Mouse (Mus musculus) heart, adult 11 months (tissue): ENCODE results near the gene Proz.
A peak's percentile ranks its signal among the peaks of the same experiment; 100 is the strongest.
"Not testable (repeated sequence)": the region's sequence is repeated elsewhere in the genome, so short reads cannot be mapped to it uniquely, and the experiment has no call there.

Experiments
- DNase-seq: peaks from one replicate; pipeline ENCODE4 v3.0.0; 2022

The Proz gene

GRCm38 (mm10) chr8:13060441-13061150 lies at the start of gene Proz:
Gene Proz (plus strand): TSS chr8:13060914.
- DNase-seq: no peak

DNA sequence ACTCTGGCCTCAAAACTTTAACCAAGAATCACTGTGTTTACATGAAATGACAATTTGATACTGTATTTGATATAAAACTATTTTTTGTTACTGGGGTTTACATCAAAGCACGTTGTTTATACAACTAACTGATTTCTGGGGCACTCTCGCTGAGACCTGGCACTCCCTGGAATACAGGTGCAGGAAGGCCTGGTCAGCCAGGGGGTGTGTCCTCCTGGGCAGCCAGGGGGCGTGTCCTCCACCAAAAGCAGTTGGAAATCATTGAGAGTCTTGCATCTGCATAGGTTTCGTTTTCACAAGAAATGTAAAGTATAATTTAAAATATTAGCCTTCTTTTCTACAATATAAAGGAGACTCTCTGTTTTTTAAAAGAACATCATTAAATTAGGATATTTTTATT lies 41.2 kb upstream of the Proz start:
- no peak for DNase-seq

GRCm38 (mm10) chr8:13021830-13022229 lies 38.9 kb upstream of the Proz start:
- no peak for DNase-seq

DNA sequence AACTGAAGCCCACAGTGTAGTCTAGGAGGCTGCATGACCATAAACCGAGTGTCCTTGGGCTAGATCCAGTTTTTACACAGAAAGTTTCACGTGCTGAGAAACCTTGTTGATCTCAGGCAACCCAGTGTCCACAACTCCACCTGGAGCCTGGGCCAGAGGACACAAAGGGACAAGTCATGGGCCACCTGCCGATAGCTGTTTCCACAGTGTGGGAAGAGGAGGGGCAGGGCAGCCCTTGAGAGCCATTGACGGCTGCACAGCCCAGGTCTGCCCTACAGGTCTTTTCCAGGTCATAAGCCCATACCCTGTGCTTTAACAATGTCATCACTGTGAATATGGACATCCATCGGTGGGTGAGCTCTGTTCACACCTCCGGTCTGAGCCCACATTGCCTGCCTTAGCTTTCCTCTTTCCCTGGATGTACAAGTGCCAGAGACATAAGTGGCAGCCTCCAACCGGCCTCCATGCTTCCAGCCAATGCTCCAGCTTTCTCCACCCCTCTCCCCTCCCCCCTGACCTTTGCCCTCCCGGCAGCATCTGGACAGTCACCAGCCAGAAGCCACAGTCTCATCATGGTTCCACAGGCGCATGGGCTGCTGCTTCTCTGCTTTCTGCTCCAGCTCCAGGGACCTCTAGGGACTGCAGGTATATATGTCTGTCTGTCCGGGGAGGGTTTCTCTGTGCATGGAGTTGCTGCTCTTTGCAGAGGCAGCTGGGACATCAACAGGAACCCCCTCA lies 35.1 kb upstream of the Proz start, which contains the start of gene F7:
TSS of gene F7 (plus strand) at position 548 of the 738 bp plus-strand sequence.
- DNase-seq: no peak

DNA sequence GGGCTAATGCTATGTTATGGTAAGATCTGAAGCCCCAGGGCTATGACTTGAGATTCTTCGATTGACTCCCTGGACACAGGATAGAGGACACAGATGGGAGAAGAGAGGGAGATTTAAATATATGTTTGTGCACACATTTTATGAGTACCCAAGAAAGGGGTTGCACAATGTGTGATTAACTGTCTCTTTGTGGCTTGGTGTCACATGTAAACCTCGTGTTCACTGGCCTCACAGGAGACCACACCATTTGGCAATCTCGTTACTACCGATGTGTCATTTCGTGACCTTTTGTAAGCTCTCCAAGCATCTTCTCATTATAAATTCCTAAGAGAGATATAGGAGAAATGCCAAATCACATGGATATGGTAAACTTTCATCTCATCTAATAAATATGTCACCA lies 33.1 kb upstream of the Proz start:
- no peak for DNase-seq

DNA sequence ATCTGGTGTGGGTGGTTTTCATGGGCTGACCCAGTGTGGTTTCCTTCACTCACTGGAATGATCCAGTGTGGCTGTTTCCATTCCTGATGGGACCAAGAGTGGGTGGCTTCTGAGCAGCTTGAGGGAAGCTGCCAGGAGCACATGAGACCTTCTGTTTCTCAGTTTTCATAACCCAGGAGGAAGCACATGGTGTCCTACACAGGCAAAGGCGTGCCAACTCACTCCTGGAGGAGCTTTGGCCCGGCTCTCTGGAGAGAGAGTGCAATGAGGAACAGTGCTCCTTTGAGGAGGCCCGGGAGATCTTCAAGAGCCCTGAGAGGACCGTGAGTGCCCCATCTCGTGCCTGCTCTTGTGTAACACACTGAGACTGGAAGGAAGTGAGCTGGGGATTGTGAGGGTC lies 32.2 kb upstream of the Proz start:
- no peak for DNase-seq

GRCm38 (mm10) chr8:13036346-13036812 lies 24.3 kb upstream of the Proz start:
- no peak for DNase-seq

DNA sequence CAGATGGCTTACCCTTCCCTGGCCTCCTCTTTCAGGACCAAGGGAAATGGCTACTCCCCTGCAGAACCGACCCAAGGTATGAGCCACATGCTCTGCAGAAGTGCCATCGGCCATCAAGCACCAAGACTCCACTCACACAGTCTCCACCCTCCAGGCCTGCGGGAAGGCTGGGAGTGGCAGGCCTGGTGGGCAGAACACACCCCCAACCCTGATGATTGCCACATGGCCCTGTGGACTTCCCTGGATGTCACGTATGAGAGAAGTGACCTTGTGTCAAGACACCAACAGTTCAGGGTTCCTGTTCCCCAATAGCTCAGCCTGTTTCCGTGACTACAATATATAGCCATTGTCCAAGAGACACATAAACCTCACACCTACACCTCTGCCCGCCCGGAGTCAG lies 23.7 kb upstream of the Proz start, which contains the start of gene F10:
TSS of gene F10 (plus strand) at position 294 of the 400 bp plus-strand sequence.
- no peak for DNase-seq

DNA sequence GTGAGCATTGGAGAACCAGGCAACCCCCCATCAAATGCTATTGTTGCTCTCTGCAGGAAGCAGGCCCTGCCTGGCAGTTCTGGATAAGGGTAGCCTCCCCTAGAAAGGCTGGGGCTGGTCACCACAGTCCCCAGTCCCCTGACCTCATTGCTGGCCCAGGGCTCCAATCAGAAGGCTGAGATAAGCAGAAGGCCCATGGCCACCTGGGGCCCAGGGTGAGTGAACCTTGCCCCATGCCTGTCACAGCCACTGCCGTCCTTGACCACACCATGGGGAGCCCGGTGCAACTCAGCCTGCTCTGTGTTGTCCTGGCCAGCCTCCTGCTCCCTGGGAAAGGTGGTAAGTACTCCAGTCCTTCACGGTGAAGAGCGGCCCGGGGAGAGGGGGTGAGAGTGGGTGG lies 23.1 kb upstream of the Proz start:
- no peak for DNase-seq

DNA sequence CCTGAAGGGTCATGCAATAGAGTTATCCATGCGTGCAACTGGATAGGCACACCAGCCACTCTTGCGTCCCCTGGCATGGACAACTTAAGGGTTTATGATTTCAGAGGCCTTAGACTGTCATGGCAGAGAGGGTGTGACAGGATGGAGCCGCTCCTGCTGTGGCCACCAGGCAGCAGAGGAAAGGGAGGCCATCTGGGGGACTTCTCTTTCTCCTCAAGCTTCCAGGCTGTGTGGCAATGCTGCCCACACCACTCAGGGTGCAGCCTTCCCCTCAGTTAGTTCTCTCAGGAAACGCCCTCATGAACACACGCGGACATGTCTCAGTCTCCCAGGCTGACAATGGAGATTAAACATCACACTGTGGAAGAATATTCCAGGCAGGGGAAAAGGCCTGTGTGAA lies 21.7 kb upstream of the Proz start:
- DNase-seq: no peak

DNA sequence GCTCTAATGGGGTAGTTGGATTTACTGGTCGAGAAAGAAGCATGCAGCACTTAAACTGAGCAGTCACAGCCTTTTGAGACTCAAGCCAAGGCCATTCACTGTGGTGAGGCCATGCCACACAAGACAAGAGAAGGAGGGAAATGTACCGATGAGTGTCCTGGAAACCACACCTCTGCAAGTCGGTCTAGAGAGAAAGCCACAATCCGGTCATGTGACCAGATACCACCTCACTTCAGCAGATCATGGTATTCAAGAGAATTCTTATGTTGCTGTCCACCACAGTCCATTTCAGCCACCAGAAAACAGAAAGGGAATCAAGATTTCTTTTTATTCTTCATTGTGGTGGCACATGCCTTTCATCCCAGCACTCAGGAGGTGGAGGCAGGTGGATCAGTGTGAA lies 19.3 kb upstream of the Proz start:
- DNase-seq: no peak

DNA sequence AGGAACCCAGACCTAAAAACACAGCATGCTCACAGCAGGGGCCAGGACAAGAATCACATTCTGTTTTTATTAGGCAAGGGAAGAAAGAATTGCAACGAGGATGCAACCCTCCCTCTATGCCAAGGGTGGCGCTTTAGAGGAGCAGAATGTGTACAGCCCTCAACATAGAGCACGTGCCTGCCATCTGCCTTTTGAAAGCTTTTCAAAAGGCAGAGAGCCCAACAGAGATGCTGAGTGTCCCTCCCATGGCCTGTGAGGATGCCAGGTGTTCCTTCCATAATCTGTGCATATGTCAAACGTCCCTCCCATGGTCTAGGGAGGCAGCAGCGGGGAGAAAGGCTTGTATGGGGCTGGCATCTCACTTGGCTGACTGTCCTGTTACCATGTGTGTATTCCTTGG lies 13.1 kb upstream of the Proz start:
- no peak for DNase-seq

GRCm38 (mm10) chr8:13050550-13050949 lies 10.2 kb upstream of the Proz start:
- DNase-seq: no peak

DNA sequence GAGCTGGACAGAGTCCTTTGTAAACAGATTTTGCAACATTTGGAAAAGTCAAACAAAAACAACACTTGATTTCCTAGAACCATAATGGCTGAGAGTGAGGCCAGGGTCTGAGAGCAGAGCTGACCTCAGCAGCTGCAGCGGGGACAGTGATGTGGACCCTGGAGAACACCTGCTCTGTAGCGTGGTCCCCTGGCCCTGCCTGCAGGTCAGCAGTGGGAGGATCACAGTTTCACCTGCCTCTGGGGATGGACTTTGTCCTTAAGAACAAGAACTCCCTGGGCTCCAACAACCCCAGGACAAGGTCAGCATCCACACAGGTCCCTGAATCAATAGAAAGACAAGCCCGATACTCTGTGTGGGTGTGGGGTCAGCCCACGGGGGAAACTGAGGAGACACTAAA lies 3.4 kb upstream of the Proz start:
- no peak for DNase-seq

- no peak for DNase-seq
Measured at GRCm38 (mm10) chr8:13063112-13063511, 2.4 kb downstream of the Proz start.

DNA sequence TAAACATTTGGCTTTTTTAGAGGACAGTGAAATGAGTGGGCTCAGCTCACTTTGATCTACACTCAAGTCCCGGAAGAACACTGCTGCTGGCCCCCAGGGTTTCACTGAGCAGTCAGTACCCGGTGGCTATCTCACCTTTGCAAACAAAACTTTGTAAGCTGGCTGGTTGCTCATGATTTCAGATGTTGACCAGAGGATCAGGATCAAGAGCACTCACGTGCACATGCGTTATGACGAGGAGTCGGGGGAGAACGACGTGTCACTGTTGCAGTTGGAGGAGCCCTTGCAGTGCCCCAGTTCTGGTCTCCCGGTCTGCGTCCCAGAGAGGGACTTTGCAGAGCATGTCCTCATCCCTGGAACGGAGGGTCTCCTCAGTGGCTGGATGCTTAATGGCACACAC lies 12.5 kb downstream of the Proz start:
- no peak for DNase-seq

DNA sequence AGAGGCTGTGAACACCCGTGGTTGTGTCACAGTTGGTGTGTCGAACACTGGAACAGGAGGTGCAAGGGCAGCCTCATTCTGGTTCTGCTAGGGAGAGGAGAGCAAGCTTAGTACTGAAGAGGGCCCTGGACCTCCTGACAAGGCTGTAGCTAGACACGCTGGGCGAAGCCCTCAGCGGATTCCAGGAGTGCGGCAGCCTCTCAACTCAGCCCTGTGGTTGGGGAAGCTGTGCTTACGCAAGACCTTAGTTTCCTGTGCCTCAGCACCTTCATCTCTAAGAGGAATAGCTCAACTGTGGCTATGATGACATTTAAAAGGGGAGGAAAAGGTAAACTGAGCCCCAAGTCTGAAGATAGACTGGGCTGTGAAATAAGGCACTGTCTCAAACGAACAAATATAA lies 14.3 kb downstream of the Proz start:
- DNase-seq: peak; percentile 36

GRCm38 (mm10) chr8:13075579-13075978 lies 14.9 kb downstream of the Proz start:
- not testable (repeated sequence) for DNase-seq

- no peak for DNase-seq
Measured at GRCm38 (mm10) chr8:13077542-13077941, 16.8 kb downstream of the Proz start.

DNA sequence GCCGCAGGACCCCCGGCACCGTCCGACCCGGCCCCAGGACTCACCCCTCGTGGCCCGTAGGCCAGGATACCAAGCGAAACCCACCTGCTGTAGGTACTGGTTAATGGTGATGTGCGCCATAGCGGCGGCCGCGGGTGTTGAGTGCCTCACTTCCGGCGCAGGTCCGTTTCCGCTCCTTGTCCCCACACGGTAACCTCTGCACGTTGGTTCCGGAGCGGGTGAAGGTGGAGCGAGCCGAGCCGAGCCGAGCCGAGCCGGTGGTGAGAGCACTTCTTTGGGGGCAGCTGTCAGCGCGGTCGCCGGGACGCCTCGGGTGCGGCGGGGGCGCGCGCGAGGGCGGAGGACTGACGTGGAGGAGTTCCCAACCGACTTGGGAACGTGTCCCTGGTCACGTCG lies 44.0 kb downstream of the Proz start:
- DNase-seq: peak; percentile 98

DNA sequence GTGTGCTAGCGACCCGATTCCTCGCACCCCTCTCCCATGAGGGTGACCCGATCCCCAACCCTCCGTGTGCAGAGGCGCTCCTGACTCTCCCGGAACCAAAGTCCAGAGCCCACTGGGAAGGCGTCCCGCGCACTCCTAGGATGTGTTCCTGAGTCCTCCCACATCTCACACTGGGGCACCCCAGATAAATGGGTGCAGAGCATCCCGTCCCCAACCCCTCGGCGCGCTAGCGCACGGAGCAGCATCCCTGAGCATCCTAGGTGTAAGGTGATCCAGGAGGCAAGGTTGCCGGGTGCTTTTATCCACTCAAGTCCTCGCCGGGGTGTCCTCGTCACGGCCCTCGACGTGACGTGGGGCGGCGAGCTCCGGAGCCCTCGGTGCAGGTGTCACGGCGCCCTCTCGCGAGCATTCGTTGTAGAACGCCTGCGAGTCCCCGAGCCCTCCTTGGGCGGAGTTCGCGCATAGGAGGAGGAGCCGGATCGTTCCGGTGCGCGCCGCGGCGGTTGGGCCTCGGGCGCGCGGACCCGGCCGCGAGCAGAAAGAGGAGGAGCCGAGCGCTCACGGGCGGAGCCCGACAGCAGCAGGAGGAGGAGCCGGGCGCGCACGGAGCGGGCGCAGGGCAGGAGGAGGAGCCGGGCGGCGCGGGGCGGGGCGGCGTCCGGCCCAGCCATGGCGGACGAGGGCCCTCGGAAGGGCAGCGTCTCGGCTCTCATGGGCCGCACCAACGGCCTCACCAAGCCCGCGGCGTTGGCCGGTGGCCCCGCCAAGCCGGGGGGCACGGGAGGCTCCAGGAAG lies 44.6 kb downstream of the Proz start, which contains the start of the genes Pcid2 and Cul4a:
TSS of gene Pcid2 (minus strand) at position 373 of the 795 bp plus-strand sequence.
TSS of gene Cul4a (plus strand) at position 535 of the 795 bp plus-strand sequence.
- DNase-seq: peak; percentile 100

DNA sequence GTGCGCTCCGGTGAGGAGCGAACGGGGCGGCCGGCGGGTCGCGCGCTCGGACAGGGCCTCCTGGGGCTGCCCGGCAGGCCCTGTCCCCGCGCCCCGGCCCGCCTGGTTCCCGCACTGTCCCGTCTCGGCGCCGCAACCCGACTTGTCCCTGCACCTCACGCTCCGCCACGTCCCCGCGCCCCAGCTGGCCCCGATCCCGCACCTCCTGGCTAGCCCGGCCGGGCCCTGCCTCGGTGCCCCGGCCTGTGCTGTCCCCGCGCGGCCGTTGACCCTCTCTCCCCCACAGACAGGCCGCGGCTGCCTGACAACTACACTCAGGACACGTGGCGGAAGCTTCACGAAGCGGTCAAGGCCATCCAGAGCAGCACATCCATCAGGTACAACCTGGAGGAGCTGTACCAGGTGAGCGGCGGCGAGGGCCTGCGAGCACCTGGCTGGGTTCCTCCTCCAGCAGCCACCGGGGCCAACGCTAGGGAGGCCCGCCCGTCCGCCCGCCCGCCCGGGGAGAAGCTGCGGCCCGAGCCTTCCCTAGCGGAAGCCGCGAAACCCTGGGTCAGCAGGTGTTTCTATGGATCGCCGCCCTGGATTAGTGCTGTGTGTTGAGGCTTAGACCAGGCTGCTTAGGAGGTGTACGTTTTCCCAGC lies 45.3 kb downstream of the Proz start:
- no peak for DNase-seq
